Mouse (Mus musculus) stomach, postnatal 0 days (tissue): ENCODE measurements around the gene Inafm2. TPM values are rescaled to one million over a fixed set of nuclear protein-coding genes. Genes with fewer than 3 reads are reported as not detected.
A peak's percentile ranks its signal among the peaks of the same experiment; 100 is the strongest.

Source experiments
- ATAC-seq: fragments of 200-750 bp; cut with Nextera tagmentation; 2 replicates; pipeline ENCODE4 v1.8.0; 2017; ENCODE audit not compliant: low FRiP score, low TSS enrichment
- DNase-seq: peaks from one replicate; pipeline ENCODE4 v3.0.0-alpha.2; 2016; ENCODE audit warnings: low spot score
- H3K27ac ChIP-seq: fragments of 300-500 bp; sonication (generic); replicated peaks from 2 replicates; pipeline ENCODE4 v1.5.1; 2014; ENCODE audit warnings: mild to moderate bottlenecking, control low read depth
- H3K27me3 ChIP-seq: fragments of 300-500 bp; sonication (generic); 2 replicates; pipeline ENCODE4 v1.6.1; 2014; ENCODE audit warnings: low read length; ENCODE audit not compliant: control insufficient read depth, insufficient read depth
- H3K36me3 ChIP-seq: fragments of 300-500 bp; sonication (generic); 2 replicates; pipeline ENCODE4 v1.6.1; 2014; ENCODE audit warnings: low read length, mixed read lengths; ENCODE audit not compliant: control insufficient read depth, insufficient read depth
- H3K4me1 ChIP-seq: fragments of 300-500 bp; sonication (generic); replicated peaks from 2 replicates; pipeline ENCODE4 v1.6.1; 2014; ENCODE audit warnings: antibody characterized with exemption; ENCODE audit not compliant: control insufficient read depth, insufficient read depth
- H3K4me2 ChIP-seq: fragments of 300-500 bp; sonication (generic); replicated peaks from 2 replicates; pipeline ENCODE4 v1.6.1; 2014; ENCODE audit warnings: low read depth, mild to moderate bottlenecking, control low read depth, moderate library complexity
- H3K4me3 ChIP-seq: fragments of 300-500 bp; sonication (generic); 2 replicates; pipeline ENCODE4 v1.5.1; 2014; ENCODE audit warnings: low read depth, low read length, control low read depth
- H3K9ac ChIP-seq: fragments of 300-500 bp; sonication (generic); 2 replicates; pipeline ENCODE4 v1.6.1; 2014; ENCODE audit warnings: mild to moderate bottlenecking, low read length, control low read depth, mixed read lengths
- H3K9me3 ChIP-seq: fragments of 300-500 bp; sonication (generic); 2 replicates; pipeline ENCODE4 v1.6.1; 2016; ENCODE audit warnings: low read length; ENCODE audit not compliant: control insufficient read depth
- CTCF ChIP-seq: IDR thresholded peaks from 2 replicates; pipeline ENCODE4 v1.5.1; 2016; ENCODE audit warnings: antibody characterized with exemption, low read depth, mild to moderate bottlenecking, moderate library complexity
- EP300 ChIP-seq: optimal IDR thresholded peaks from 2 replicates; pipeline ENCODE3; 2016; ENCODE audit warnings: antibody characterized with exemption
- WGBS: fragments of 180-500 bp; shearing (Covaris S2); extraction: QIAGEN DNeasy Blood & Tissue Kit; methylation state at CpG from one replicate; pipeline ENCODE4 v1.1.7; 2014; 5-methylcytosine and 5-hydroxymethylcytosine counted together
- polyA plus RNA-seq: library from polyadenylated mRNA; unstranded; fragments of >200 nt; fragmentation: Nextera tagmentation; extraction: Ambion mirVana; gene quantifications from 2 replicates; pipeline ENCODE4 v1.2.1, GENCODE M21; 2015

The Inafm2 gene
- polyA plus RNA-seq, 1 experiment from 2014 or later: 33.8 TPM

GRCm38 (mm10) chr2:118750476-118750875 is 4.9 kb downstream of the Inafm2 start:
- no peak overlapping the region for H3K4me3 ChIP-seq
- H3K27ac ChIP-seq: peak overlapping the region; percentile 64
- H3K4me1 ChIP-seq: no peaks in the 10 kb centered on the region
- ATAC-seq: no peak
- H3K9me3 ChIP-seq: no peaks in the 10 kb centered on the region
- DNase-seq: no peak
- WGBS: 73% methylated on average over 8 of the region's 8 CpGs
- H3K9ac ChIP-seq: no peak overlapping the region
- H3K27me3 ChIP-seq: no peaks in the 10 kb centered on the region
- 0 out of 2 replicates have a peak, but pooled peaks cover 2% of the 10 kb centered on the region for H3K36me3 ChIP-seq
- H3K4me2 ChIP-seq: no peak overlapping the region
- TF ChIP-seq CTCF: no peak
- TF ChIP-seq EP300: no peak

GRCm38 (mm10) chr2:118751896-118752791 is 6.6 kb downstream of the Inafm2 start:
- H3K4me3 ChIP-seq: no peak overlapping the region
- DNase-seq (no peak), ATAC-seq (peak; percentile 43; the same call in 1 of the 2 replicates)
- 51% methylated on average over 16 of the region's 16 CpGs for WGBS
- H3K9me3 ChIP-seq: no peaks in the 10 kb centered on the region
- no peaks in the 10 kb centered on the region for H3K27me3 ChIP-seq
- 0 out of 2 replicates have a peak, but pooled peaks cover 2% of the 10 kb centered on the region for H3K36me3 ChIP-seq
- peak overlapping the region; percentile 19; the same call in 1 of the 2 replicates for H3K9ac ChIP-seq
- peak; percentile 67 for TF ChIP-seq EP300
- TF ChIP-seq CTCF: no peak
- peak overlapping the region; percentile 78 for H3K27ac ChIP-seq
- no peak overlapping the region for H3K4me2 ChIP-seq
- H3K4me1 ChIP-seq: no peaks in the 10 kb centered on the region

GRCm38 (mm10) chr2:118752792-118753108 is 7.2 kb downstream of the Inafm2 start:
- Histone ChIP-seq H3K27me3 (no peaks in the 10 kb centered on the region), H3K9ac (no peak overlapping the region), H3K4me3 (no peak overlapping the region), H3K9me3 (no peaks in the 10 kb centered on the region), H3K4me1 (no peaks in the 10 kb centered on the region), H3K4me2 (no peak overlapping the region), H3K27ac (peak overlapping the region; percentile 78), H3K36me3 (0 out of 2 replicates have a peak, but pooled peaks cover 2% of the 10 kb centered on the region)
- no peak for ATAC-seq
- TF ChIP-seq EP300: no peak
- TF ChIP-seq CTCF: no peak
- 77% methylated on average over 4 of the region's 4 CpGs for WGBS
- DNase-seq: no peak

GRCm38 (mm10) chr2:118754143-118754542 is 8.6 kb downstream of the Inafm2 start:
- H3K9ac ChIP-seq: no peak overlapping the region
- H3K36me3 ChIP-seq: peaks cover 3% of the 10 kb centered on the region; the same call in 1 of the 2 replicates
- WGBS: 82% methylated on average over 5 of the region's 5 CpGs
- no peak for TF ChIP-seq EP300
- TF ChIP-seq CTCF: no peak
- H3K4me1 ChIP-seq: no peaks in the 10 kb centered on the region; the same call in none of the 2 replicates
- no peak overlapping the region for H3K4me2 ChIP-seq
- DNase-seq (no peak), ATAC-seq (no peak)
- no peaks in the 10 kb centered on the region for H3K9me3 ChIP-seq
- H3K27me3 ChIP-seq: no peaks in the 10 kb centered on the region
- H3K4me3 ChIP-seq: no peak overlapping the region
- H3K27ac ChIP-seq: no peak overlapping the region

GRCm38 (mm10) chr2:118755407-118755806 is 9.8 kb downstream of the Inafm2 start:
- TF ChIP-seq CTCF (no peak), EP300 (no peak)
- DNase-seq: no peak

GRCm38 (mm10) chr2:118756103-118756502 is 10.5 kb downstream of the Inafm2 start:
- WGBS: 60% methylated on average over 4 of the region's 4 CpGs

More at GRCm38 (mm10) chr2:118755407-118755806, 9.8 kb downstream of the Inafm2 start:
- WGBS: 73% methylated on average over 6 of the region's 6 CpGs
- Histone ChIP-seq H3K9ac (no peak overlapping the region), H3K4me2 (no peak overlapping the region), H3K27ac (no peak overlapping the region), H3K4me3 (no peak overlapping the region), H3K27me3 (no peaks in the 10 kb centered on the region), H3K9me3 (no peaks in the 10 kb centered on the region), H3K36me3 (peaks cover 3% of the 10 kb centered on the region; the same call in 1 of the 2 replicates), H3K4me1 (no peaks in the 10 kb centered on the region; the same call in none of the 2 replicates)
- ATAC-seq: no peak

More at GRCm38 (mm10) chr2:118756103-118756502, 10.5 kb downstream of the Inafm2 start:
- Histone ChIP-seq H3K4me2 (no peak overlapping the region), H3K36me3 (peaks cover 3% of the 10 kb centered on the region; the same call in 1 of the 2 replicates), H3K4me3 (no peak overlapping the region), H3K4me1 (peaks cover under 1% of the 10 kb centered on the region), H3K27me3 (no peaks in the 10 kb centered on the region), H3K27ac (no peak overlapping the region), H3K9me3 (no peaks in the 10 kb centered on the region), H3K9ac (no peak overlapping the region)
- DNase-seq: no peak
- no peak for TF ChIP-seq EP300
- TF ChIP-seq CTCF: no peak
- no peak for ATAC-seq
